Comparison of ENCODE assay signal across 8 mouse cellular contexts in genomic region chr13:23746201-23747080, GRCm38 (mm10). TPM values are rescaled to one million over a fixed set of nuclear protein-coding genes. Genes with fewer than 3 reads are reported as not detected.
A peak's percentile ranks its signal among the peaks of the same experiment; 100 is the strongest.
DNase-seq lines count a peak whose midpoint lies in the region; ATAC-seq lines count a peak whose summit lies in the region.
"Not testable (repeated sequence)": the region's sequence is repeated elsewhere in the genome, so short reads cannot be mapped to it uniquely, and the experiment has no call there.

Hist1h2bb (plus strand) TSS chr13:23746734.

- H3K36me3 ChIP-seq in forebrain, embryonic 10.5 days (replicated peaks); heart, embryonic 16.5 days (ENCODE audit: control insufficient read depth, insufficient read depth); liver, embryonic 13.5 days; stomach, embryonic 15.5 days: not testable (repeated sequence)

- under 1% methylated on average over 48 of the region's 58 CpGs for WGBS in forebrain, embryonic 10.5 days
- WGBS in heart, embryonic 16.5 days = 1% methylated on average over 36 of the region's 58 CpGs
- WGBS in liver, embryonic 13.5 days (ENCODE audit: insufficient replicate concordance) = under 1% methylated on average over 45 of the region's 58 CpGs
- under 1% methylated on average over 47 of the region's 58 CpGs for WGBS in stomach, embryonic 15.5 days

- peak within 1 kb of the TSS; percentile 58 for H3K4me3 ChIP-seq in forebrain, embryonic 10.5 days
- H3K4me3 ChIP-seq in heart, embryonic 16.5 days (ENCODE audit: low read length) = peak within 1 kb of the TSS; percentile 56
- H3K4me3 ChIP-seq in liver, embryonic 13.5 days (replicated peaks) = peak within 1 kb of the TSS; percentile 59
- H3K4me3 ChIP-seq in stomach, embryonic 15.5 days (replicated peaks) = peak within 1 kb of the TSS; percentile 44

- H3K4me1 ChIP-seq in forebrain, embryonic 10.5 days = peaks cover 35% of the 10 kb centered on the region
- peaks cover 19% of the 10 kb centered on the region for H3K4me1 ChIP-seq in heart, embryonic 16.5 days (ENCODE audit: control insufficient read depth, insufficient read depth, low read length)
- peaks cover 58% of the 10 kb centered on the region for H3K4me1 ChIP-seq in liver, embryonic 13.5 days (replicated peaks)
- H3K4me1 ChIP-seq in stomach, embryonic 15.5 days = not testable (repeated sequence)

- ATAC-seq in CD4-positive, CD25-positive, alpha-beta regulatory T cell, adult 4 months = peak; percentile 85
- ATAC-seq in heart, embryonic 16.5 days (replicated peaks; ENCODE audit: extremely low read depth, insufficient read depth, low FRiP score) = peak; percentile 91
- peak; percentile 77 for ATAC-seq in liver, embryonic 13.5 days (ENCODE audit: low read depth)
- peak; percentile 87 for ATAC-seq in stomach, embryonic 15.5 days (ENCODE audit: insufficient read depth, low FRiP score, low read depth)

- H3K27ac ChIP-seq in forebrain, embryonic 10.5 days = peak within 1 kb of the TSS; percentile 98
- H3K27ac ChIP-seq in heart, embryonic 16.5 days (ENCODE audit: low read length) = peak within 1 kb of the TSS; percentile 99
- peak within 1 kb of the TSS; percentile 99 for H3K27ac ChIP-seq in liver, embryonic 13.5 days
- peak within 1 kb of the TSS; percentile 100 for H3K27ac ChIP-seq in stomach, embryonic 15.5 days

- peak within 1 kb of the TSS; percentile 77 for H3K4me2 ChIP-seq in heart, embryonic 16.5 days (ENCODE audit: low read depth, low read length)
- H3K4me2 ChIP-seq in liver, embryonic 13.5 days = peak within 1 kb of the TSS; percentile 67
- peak within 1 kb of the TSS; percentile 62 for H3K4me2 ChIP-seq in stomach, embryonic 15.5 days

- DNase-seq in c-Kit-negative CD71-positive TER-119-positive erythroid progenitor cells, embryonic 14.5 days (ENCODE audit: low read depth, low spot score) = peak; percentile 88
- peak; percentile 78 for DNase-seq in forebrain, embryonic 10.5 days (ENCODE audit: extremely low spot score, low spot score)
- DNase-seq in kidney, postnatal 25 days = peak; percentile 42 to 72
- DNase-seq in liver, embryonic 13.5 days = peak; percentile 89
- DNase-seq in natural killer cell, adult 2 months (ENCODE audit: low spot score in 2 of 2) = peak; percentile 75 to 79

- H3K9me3 ChIP-seq in forebrain, embryonic 10.5 days; heart, embryonic 16.5 days (replicated peaks; ENCODE audit: control insufficient read depth, low read length); liver, embryonic 13.5 days (replicated peaks); stomach, embryonic 15.5 days: not testable (repeated sequence)

- H3K9ac ChIP-seq in heart, embryonic 16.5 days (ENCODE audit: low read length) = peak within 1 kb of the TSS; percentile 77
- peak within 1 kb of the TSS; percentile 77 for H3K9ac ChIP-seq in liver, embryonic 13.5 days
- H3K9ac ChIP-seq in stomach, embryonic 15.5 days = peak within 1 kb of the TSS; percentile 54

- not testable (repeated sequence) for H3K27me3 ChIP-seq in forebrain, embryonic 10.5 days (ENCODE audit: poor library complexity, severe bottlenecking); heart, embryonic 16.5 days (ENCODE audit: control insufficient read depth, insufficient read depth, low read length); liver, embryonic 13.5 days; stomach, embryonic 15.5 days (replicated peaks)

RNA-seq across cellular contexts. Expression of gene Hist1h2bb, which starts in this region (rescaled TPM):
- polyA plus RNA-seq in CD4-positive, CD25-positive, alpha-beta regulatory T cell, adult 4 months (2017; shearing (Covaris generic)) = 1 to 10 TPM in 1 of 2 experiments, not detected in 1; 2.9 TPM
- polyA plus RNA-seq in forebrain, embryonic 10.5 days (2016; fragmentation: Nextera tagmentation; extraction: Ambion mirVana) = 2.3 and 2.7 TPM in 2 replicates
- polyA plus RNA-seq in heart, embryonic 16.5 days (2015; fragmentation: Nextera tagmentation; extraction: Ambion mirVana) = 0.98 and 2.2 TPM in 2 replicates
- 3.9 and 5.6 TPM in 2 replicates for polyA plus RNA-seq in liver, embryonic 13.5 days (2015; fragmentation: Nextera tagmentation; extraction: Ambion mirVana)
- polyA plus RNA-seq in stomach, embryonic 15.5 days (2015; fragmentation: Nextera tagmentation; extraction: Ambion mirVana) = 2.5 and 3.4 TPM in 2 replicates

Comparison
In these comparisons a context has a peak if more than half of its experiments do, and no peak if none do; other contexts are left out.
1. Peak in every context shown above with its lines: DNase-seq, ATAC-seq, H3K4me3 ChIP-seq and H3K27ac ChIP-seq.